Mouse (Mus musculus) ES-E14 (cell line): Measurements from ENCODE around the gene Luc7l3.

Experiments used
- CHD2 ChIP-seq: IDR thresholded peaks from 2 replicates; pipeline ENCODE4 v1.6.1; 2014; ENCODE audit warnings: mild to moderate bottlenecking, low read depth, low read length, inconsistent platforms
- MAFK ChIP-seq: IDR thresholded peaks from 2 replicates; pipeline ENCODE4 v1.6.1; 2014; ENCODE audit warnings: mild to moderate bottlenecking, low read depth, low read length, inconsistent platforms; ENCODE audit not compliant: insufficient read depth
- ZC3H11A ChIP-seq: IDR thresholded peaks from 2 replicates; pipeline ENCODE4 v1.6.1; 2012; ENCODE audit warnings: low read depth, mild to moderate bottlenecking, inconsistent platforms, low read length, borderline replicate concordance
- ZNF384 ChIP-seq: IDR thresholded peaks from 2 replicates; pipeline ENCODE4 v1.6.1; 2012; ENCODE audit warnings: low read depth, low read length, inconsistent platforms

GRCm38 (mm10) chr11:94330211-94330610 lies 8.4 kb upstream of the Luc7l3 start:
- no peak for TF ChIP-seq MAFK
- TF ChIP-seq ZC3H11A = no peak
- no peak for TF ChIP-seq ZNF384
- TF ChIP-seq CHD2 = no peak
